Mouse (Mus musculus) kidney, postnatal 0 days (tissue): Measurements from ENCODE around the gene Ugt2b36. TPM values are rescaled to one million over a fixed set of nuclear protein-coding genes. Genes with fewer than 3 reads are reported as not detected.

ENCODE experiments used
- ATAC-seq: fragments of 200-750 bp; cut with Nextera tagmentation; replicated peaks from 2 replicates; pipeline ENCODE4 v1.8.0; 2017; ENCODE audit warnings: low read depth, moderate number of reproducible peaks, moderate TSS enrichment, moderate library complexity; ENCODE audit not compliant: low FRiP score
- DNase-seq: peaks from one replicate; pipeline ENCODE4 v3.0.0-alpha.2; 2016; ENCODE audit warnings: low spot score
- H3K27ac ChIP-seq: fragments of 300-500 bp; sonication (generic); 2 replicates; pipeline ENCODE4 v1.5.1; 2014; ENCODE audit warnings: mild to moderate bottlenecking
- H3K27me3 ChIP-seq: fragments of 300-500 bp; sonication (generic); 2 replicates; pipeline ENCODE4 v1.6.1; 2014; ENCODE audit warnings: low read length, mixed read lengths; ENCODE audit not compliant: insufficient read depth
- H3K36me3 ChIP-seq: fragments of 300-500 bp; sonication (generic); 2 replicates; pipeline ENCODE4 v1.6.1; 2014; ENCODE audit warnings: low read length, mixed read lengths; ENCODE audit not compliant: insufficient read depth
- H3K4me1 ChIP-seq: fragments of 300-500 bp; sonication (generic); replicated peaks from 2 replicates; pipeline ENCODE4 v1.6.1; 2014; ENCODE audit warnings: antibody characterized with exemption, low read length, mixed read lengths; ENCODE audit not compliant: insufficient read depth
- H3K4me2 ChIP-seq: fragments of 300-500 bp; sonication (generic); 2 replicates; pipeline ENCODE4 v1.6.1; 2014; ENCODE audit warnings: mild to moderate bottlenecking, low read length, moderate library complexity, mixed read lengths
- H3K4me3 ChIP-seq: fragments of 300-500 bp; sonication (generic); replicated peaks from 2 replicates; pipeline ENCODE4 v1.5.1; 2014; ENCODE audit warnings: low read depth, low read length
- H3K9ac ChIP-seq: fragments of 300-500 bp; sonication (generic); 2 replicates; pipeline ENCODE4 v1.6.1; 2014; ENCODE audit warnings: low read depth, low read length
- H3K9me3 ChIP-seq: fragments of 300-500 bp; sonication (generic); replicated peaks from 2 replicates; pipeline ENCODE4 v1.6.1; 2016; ENCODE audit warnings: low read length, inconsistent platforms, mixed read lengths
- CTCF ChIP-seq: IDR thresholded peaks from 2 replicates; pipeline ENCODE4 v1.5.1; 2016; ENCODE audit warnings: antibody characterized with exemption, low read depth, mild to moderate bottlenecking, moderate library complexity
- WGBS: fragments of 180-500 bp; shearing (Covaris S2); extraction: QIAGEN DNeasy Blood & Tissue Kit; methylation state at CpG from one replicate; pipeline ENCODE4 v1.1.7; 2014; 5-methylcytosine and 5-hydroxymethylcytosine counted together
- polyA plus RNA-seq: library from polyadenylated mRNA; unstranded; fragments of >200 nt; fragmentation: Nextera tagmentation; extraction: Ambion mirVana; gene quantifications from 2 replicates; pipeline ENCODE4 v1.2.1, GENCODE M21; 2015

Gene Ugt2b36
- polyA plus RNA-seq, 1 experiment from 2014 or later, result 0.16 TPM

- no peaks in the 10 kb centered on the region for H3K4me1 ChIP-seq
- no peaks in the 10 kb centered on the region for H3K9me3 ChIP-seq
- no peak overlapping the region for H3K9ac ChIP-seq
- no peak overlapping the region for H3K27ac ChIP-seq
- ATAC-seq (no peak), DNase-seq (no peak)
- no peak for TF ChIP-seq CTCF
- H3K36me3 ChIP-seq, result no peaks in the 10 kb centered on the region
- no peak overlapping the region for H3K4me2 ChIP-seq
- WGBS, result 62% methylated on average over 3 of the region's 3 CpGs
- H3K27me3 ChIP-seq, result no peaks in the 10 kb centered on the region
- no peak overlapping the region for H3K4me3 ChIP-seq
Observed at GRCm38 (mm10) chr5:87027359-87027758, 65.0 kb downstream of the Ugt2b36 start.

Other genes starting within 250 kb of the Ugt2b36 start
- 7.5 and 8.1 TPM in 2 replicates for gene Ugt2b34, start 185.6 kb downstream of the Ugt2b36 start, polyA plus RNA-seq
- not detected in 2 replicates for gene Ugt2b1, start 166.0 kb downstream of the Ugt2b36 start, polyA plus RNA-seq
- not detected in 2 replicates for gene Ugt2b35, start 91.7 kb downstream of the Ugt2b36 start, polyA plus RNA-seq
- gene Ugt2b5, start 47.8 kb upstream of the Ugt2b36 start, polyA plus RNA-seq, result 28.6 and 28.8 TPM in 2 replicates
- 37.6 and 40.7 TPM in 2 replicates for gene Ugt2b37, start 162.2 kb upstream of the Ugt2b36 start, polyA plus RNA-seq
- gene Ugt2a3, start 244.6 kb upstream of the Ugt2b36 start, polyA plus RNA-seq, result 0.13 and 0.18 TPM in 2 replicates